20 mouse cellular contexts compared by ENCODE assay signal in genomic region chr3:157630671-157631070, GRCm38 (mm10).
"Had no signal": no experiment of that assay in that cellular context is flagged by ENCODE, and none has a peak within 500 bp of the region (broad histone marks: within the 10 kb centered on the region; RNA-seq: fewer than 3 reads in every experiment).

No protein-coding gene starts in this region.

- H3K4me2 ChIP-seq: limb, embryonic 12.5 days; limb, embryonic 15.5 days; lung, embryonic 14.5 days; midbrain, embryonic 11.5 days had no signal

- H3K4me3 ChIP-seq: limb, embryonic 12.5 days; limb, embryonic 15.5 days; megakaryocyte, embryonic 14.5 days had no signal

- H3K9me3 ChIP-seq: limb, embryonic 12.5 days; limb, embryonic 15.5 days; megakaryocyte, embryonic 14.5 days had no signal

- ATAC-seq: lung, postnatal 0 days had no signal

- H3K27me3 ChIP-seq: limb, embryonic 12.5 days; limb, embryonic 15.5 days; megakaryocyte, embryonic 14.5 days had no signal

- H3K4me1 ChIP-seq: limb, embryonic 12.5 days; limb, embryonic 15.5 days had no signal

- H3K9ac ChIP-seq: limb, embryonic 12.5 days; limb, embryonic 15.5 days; lung, embryonic 14.5 days had no signal

- H3K27ac ChIP-seq: limb, embryonic 12.5 days; limb, embryonic 15.5 days; stomach, postnatal 0 days had no signal

- H3K36me3 ChIP-seq: limb, embryonic 12.5 days; limb, embryonic 15.5 days had no signal

- DNase-seq: kidney, adult 18-20 months; kidney, adult 9 months; kidney, postnatal 14 days; kidney, postnatal 4 days; left cerebral cortex, postnatal 4 days; lung, embryonic 14.5 days; lung, postnatal 36 days; midbrain, embryonic 14.5 days; right cerebral cortex, adult 18-20 months; right cerebral cortex, postnatal 14 days; right cerebral cortex, postnatal 4 days; thymus, adult 2 months; thymus, postnatal 14 days; thymus, postnatal 4 days had no signal
